Mouse (Mus musculus) limb, embryonic 15.5 days (tissue): ENCODE measurements around the gene Cyp2f2. TPM values are rescaled to one million over a fixed set of nuclear protein-coding genes. Genes with fewer than 3 reads are reported as not detected.
A peak's percentile ranks its signal among the peaks of the same experiment; 100 is the strongest.

Source experiments
- ATAC-seq: fragments of 200-750 bp; cut with Nextera tagmentation; 2 replicates; pipeline ENCODE4 v1.8.0; 2017; ENCODE audit warnings: low read depth, moderate TSS enrichment; ENCODE audit not compliant: insufficient number of reproducible peaks, low FRiP score, low TSS enrichment
- H3K27ac ChIP-seq: fragments of 300-500 bp; sonication (generic); 2 replicates; pipeline ENCODE4 v1.5.1; 2015; ENCODE audit warnings: moderate library complexity, mild to moderate bottlenecking, inconsistent platforms
- H3K27me3 ChIP-seq: fragments of 300-500 bp; sonication (generic); 2 replicates; pipeline ENCODE4 v1.6.1; 2015; ENCODE audit warnings: inconsistent platforms
- H3K36me3 ChIP-seq: fragments of 300-500 bp; sonication (generic); 2 replicates; pipeline ENCODE4 v1.6.1; 2015; ENCODE audit warnings: inconsistent platforms
- H3K4me1 ChIP-seq: fragments of 300-500 bp; sonication (generic); 2 replicates; pipeline ENCODE4 v1.6.1; 2015; ENCODE audit warnings: inconsistent platforms
- H3K4me2 ChIP-seq: fragments of 300-500 bp; sonication (generic); 2 replicates; pipeline ENCODE4 v1.6.1; 2015; ENCODE audit warnings: mild to moderate bottlenecking, inconsistent platforms
- H3K4me3 ChIP-seq: fragments of 300-500 bp; sonication (generic); 2 replicates; pipeline ENCODE4 v1.5.1; 2015; ENCODE audit warnings: mild to moderate bottlenecking, inconsistent platforms
- H3K9ac ChIP-seq: fragments of 300-500 bp; sonication (generic); 2 replicates; pipeline ENCODE4 v1.6.1; 2015; ENCODE audit warnings: inconsistent platforms
- H3K9me3 ChIP-seq: fragments of 300-500 bp; sonication (generic); 2 replicates; pipeline ENCODE4 v1.6.1; 2016; ENCODE audit warnings: inconsistent platforms
- WGBS: fragments of 180-500 bp; shearing (Covaris S2); methylation state at CpG from one replicate; pipeline ENCODE4 v1.1.7; 2015; 5-methylcytosine and 5-hydroxymethylcytosine counted together
- polyA plus RNA-seq: library from polyadenylated mRNA; unstranded; fragments of >200 nt; fragmentation: Nextera tagmentation; extraction: Ambion mirVana; gene quantifications from 2 replicates; pipeline ENCODE4 v1.2.1, GENCODE M21; 2015

The Cyp2f2 gene
- polyA plus RNA-seq, 1 experiment from 2014 or later, result 0.42 TPM

GRCm38 (mm10) chr7:27158171-27158570, 38.5 kb downstream of the Cyp2f2 start:
- Histone ChIP-seq H3K9me3 (no peaks in the 10 kb centered on the region), H3K36me3 (peaks cover 59% of the 10 kb centered on the region), H3K9ac (no peak overlapping the region), H3K4me3 (no peak overlapping the region), H3K27me3 (no peaks in the 10 kb centered on the region), H3K4me1 (peaks cover 47% of the 10 kb centered on the region), H3K4me2 (no peak overlapping the region), H3K27ac (no peak overlapping the region)
- ATAC-seq, result no peak
- WGBS, result 95% methylated on average over 9 of the region's 9 CpGs

GRCm38 (mm10) chr7:27159256-27159655, 39.5 kb downstream of the Cyp2f2 start:
- no peak for ATAC-seq
- Histone ChIP-seq H3K27me3 (no peaks in the 10 kb centered on the region), H3K4me2 (no peak overlapping the region), H3K36me3 (peaks cover 67% of the 10 kb centered on the region), H3K27ac (no peak overlapping the region), H3K9ac (no peak overlapping the region), H3K4me3 (no peak overlapping the region), H3K4me1 (peaks cover 51% of the 10 kb centered on the region), H3K9me3 (no peaks in the 10 kb centered on the region)
- 90% methylated on average over 6 of the region's 6 CpGs for WGBS

DNA sequence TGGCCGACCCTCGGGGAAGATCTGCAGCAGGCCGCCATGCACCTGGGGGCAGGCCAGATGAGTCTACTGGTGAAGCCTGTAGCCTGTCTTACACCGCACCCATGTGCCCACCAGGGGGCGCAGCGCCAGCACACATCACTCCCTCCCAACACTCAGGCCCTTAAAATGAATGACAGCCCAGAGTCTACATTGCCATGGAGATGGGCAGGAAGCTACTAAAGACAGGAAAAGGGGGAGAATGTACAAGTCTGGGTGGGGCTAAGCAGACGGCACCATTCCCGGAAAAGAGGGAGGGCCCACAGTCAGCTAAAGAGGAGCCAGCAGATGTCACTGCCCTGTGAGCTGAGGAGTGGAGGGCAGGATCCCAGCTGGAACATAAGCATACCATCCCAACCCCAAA, 40.2 kb downstream of the Cyp2f2 start:
- WGBS, result 7% methylated on average over 8 of the region's 8 CpGs
- H3K9me3 ChIP-seq, result no peaks in the 10 kb centered on the region
- H3K4me3 ChIP-seq, result no peak overlapping the region
- no peaks in the 10 kb centered on the region for H3K27me3 ChIP-seq
- no peak overlapping the region for H3K9ac ChIP-seq
- H3K4me2 ChIP-seq, result no peak overlapping the region
- peaks cover 74% of the 10 kb centered on the region for H3K36me3 ChIP-seq
- ATAC-seq, result peak; percentile 80
- H3K4me1 ChIP-seq, result peaks cover 57% of the 10 kb centered on the region
- H3K27ac ChIP-seq, result 0 out of 2 replicates have a peak overlapping the region, but pooled peaks have one; percentile 33

GRCm38 (mm10) chr7:27160921-27161320, 41.2 kb downstream of the Cyp2f2 start:
- Histone ChIP-seq H3K27ac (no peak overlapping the region), H3K9me3 (no peaks in the 10 kb centered on the region), H3K27me3 (no peaks in the 10 kb centered on the region), H3K4me2 (no peak overlapping the region), H3K9ac (no peak overlapping the region), H3K4me3 (no peak overlapping the region), H3K36me3 (peaks cover 74% of the 10 kb centered on the region), H3K4me1 (peaks cover 62% of the 10 kb centered on the region)
- ATAC-seq, result no peak
- 83% methylated on average over 3 of the region's 3 CpGs for WGBS

DNA sequence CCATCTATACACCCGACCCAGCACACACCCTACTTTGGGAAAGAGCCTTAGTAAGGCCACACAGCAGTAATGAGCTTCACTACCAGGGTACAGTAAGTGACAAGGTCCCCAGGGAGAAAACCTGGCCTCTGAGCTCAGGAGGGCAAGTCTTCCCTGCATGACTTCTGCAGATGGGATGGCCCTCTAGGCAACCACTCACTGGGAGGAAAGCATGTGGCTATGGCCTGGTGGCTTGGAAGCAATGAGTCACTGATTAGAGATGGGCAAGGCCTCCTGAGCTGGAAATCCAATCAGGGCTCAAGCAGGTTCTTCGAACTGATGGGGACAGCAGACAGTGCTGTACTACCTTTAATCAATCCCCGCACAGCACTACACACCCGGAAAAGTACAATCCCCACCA, 42.0 kb downstream of the Cyp2f2 start:
- Histone ChIP-seq H3K9ac (no peak overlapping the region), H3K27me3 (no peaks in the 10 kb centered on the region), H3K9me3 (no peaks in the 10 kb centered on the region), H3K4me1 (peaks cover 60% of the 10 kb centered on the region), H3K4me2 (no peak overlapping the region), H3K36me3 (peaks cover 69% of the 10 kb centered on the region), H3K4me3 (no peak overlapping the region), H3K27ac (peak overlapping the region; percentile 11; the same call in 1 of the 2 replicates)
- ATAC-seq, result no peak
- WGBS, result 86% methylated on average over 4 of the region's 4 CpGs

DNA sequence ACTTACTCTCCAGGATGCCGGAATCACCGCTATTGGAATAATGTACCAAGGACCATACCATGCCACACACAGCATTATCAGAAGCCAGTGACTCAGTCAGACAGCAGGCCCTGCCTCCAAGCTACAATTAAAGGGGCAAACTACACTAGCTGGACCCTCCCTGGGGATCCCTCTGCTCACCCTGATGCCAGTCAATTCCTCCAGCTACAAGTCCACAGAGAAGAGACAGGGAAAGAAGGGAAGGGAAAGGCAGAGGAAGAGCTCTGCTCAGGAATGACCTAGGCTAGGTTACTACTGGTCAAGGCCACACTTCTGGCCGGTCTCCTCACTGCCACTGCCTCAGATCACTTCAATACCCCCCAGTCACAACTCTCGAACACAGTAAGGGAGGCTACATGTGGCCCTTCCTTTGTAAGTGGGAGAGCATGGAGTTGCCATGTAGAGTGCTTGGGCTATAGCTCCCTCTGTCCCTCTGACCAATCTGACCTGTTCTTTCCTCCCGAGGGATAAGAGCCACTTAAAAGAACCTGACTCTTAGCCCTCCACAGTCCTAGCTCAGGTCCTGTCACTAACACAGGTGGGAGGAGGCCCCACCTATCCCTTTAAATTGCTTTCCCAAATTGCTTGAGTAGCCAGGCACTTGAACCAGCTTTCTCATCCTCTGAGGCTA, 43.2 kb downstream of the Cyp2f2 start:
- H3K27me3 ChIP-seq, result no peaks in the 10 kb centered on the region
- no peak for ATAC-seq
- 0 out of 2 replicates have a peak overlapping the region, but pooled peaks have one; percentile 12 for H3K4me2 ChIP-seq
- H3K36me3 ChIP-seq, result peaks cover 61% of the 10 kb centered on the region
- H3K9ac ChIP-seq, result 0 out of 2 replicates have a peak overlapping the region, but pooled peaks have one; percentile 26
- H3K27ac ChIP-seq, result no peak overlapping the region
- H3K9me3 ChIP-seq, result no peaks in the 10 kb centered on the region
- 80% methylated on average over 5 of the region's 5 CpGs for WGBS
- peaks cover 70% of the 10 kb centered on the region for H3K4me1 ChIP-seq
- no peak overlapping the region for H3K4me3 ChIP-seq

- ATAC-seq, result no peak
- no peaks in the 10 kb centered on the region for H3K27me3 ChIP-seq
- H3K27ac ChIP-seq, result no peak overlapping the region
- H3K9ac ChIP-seq, result 0 out of 2 replicates have a peak overlapping the region, but pooled peaks have one; percentile 26
- 0 out of 2 replicates have a peak overlapping the region, but pooled peaks have one; percentile 12 for H3K4me2 ChIP-seq
- H3K4me3 ChIP-seq, result no peak overlapping the region
- H3K9me3 ChIP-seq, result no peaks in the 10 kb centered on the region
- whole genome bisulfite sequencing, result 73% methylated on average over 5 of the region's 5 CpGs
- H3K4me1 ChIP-seq, result peaks cover 71% of the 10 kb centered on the region
- peaks cover 56% of the 10 kb centered on the region for H3K36me3 ChIP-seq
Measured at GRCm38 (mm10) chr7:27163450-27163805, 43.7 kb downstream of the Cyp2f2 start.

DNA sequence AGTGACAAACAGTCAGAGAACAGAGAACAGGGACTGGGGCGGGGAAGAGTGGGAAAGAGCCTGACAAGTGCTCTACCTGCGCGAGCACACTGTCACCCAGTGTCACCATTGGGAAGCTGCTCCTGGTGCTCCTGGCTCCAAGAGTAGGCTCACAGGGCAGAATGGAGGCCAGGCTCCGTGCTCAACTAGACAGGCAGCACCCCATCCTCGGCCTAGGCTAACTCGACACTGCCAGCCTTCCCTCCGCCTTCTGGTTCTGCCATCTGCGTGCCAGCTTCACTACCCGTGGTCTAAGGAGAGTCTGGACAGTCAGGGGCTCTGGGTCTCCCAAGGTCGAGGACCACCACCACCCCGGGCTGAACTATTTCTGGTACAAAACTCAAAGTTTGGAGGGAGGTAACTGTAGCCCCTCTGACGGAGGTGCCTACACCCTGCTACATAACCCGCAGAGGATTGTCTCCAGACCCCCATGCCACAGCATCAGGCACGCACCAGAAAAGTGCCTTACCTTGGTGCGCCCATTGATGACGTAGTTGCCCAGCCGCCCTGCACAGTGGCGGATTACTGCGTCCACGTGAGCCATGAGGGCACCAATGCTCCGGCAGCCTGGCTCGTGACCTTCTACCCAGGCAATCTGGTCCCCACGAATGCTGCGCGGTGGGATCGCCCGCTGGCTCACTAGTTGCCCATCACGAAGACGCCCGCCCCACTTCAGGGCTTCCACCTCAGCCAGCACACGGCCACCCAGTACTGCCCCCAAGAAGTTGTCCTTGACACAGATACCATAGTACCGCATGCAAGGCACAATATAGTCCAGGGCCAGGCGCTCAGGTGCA, 44.6 kb downstream of the Cyp2f2 start:
- Histone ChIP-seq H3K27ac (no peak overlapping the region), H3K9ac (peak overlapping the region; percentile 26; the same call in 1 of the 2 replicates), H3K27me3 (no peaks in the 10 kb centered on the region), H3K9me3 (no peaks in the 10 kb centered on the region), H3K4me2 (peak overlapping the region; percentile 83), H3K4me1 (peaks cover 70% of the 10 kb centered on the region), H3K36me3 (peaks cover 48% of the 10 kb centered on the region), H3K4me3 (peak overlapping the region; percentile 77)
- WGBS, result 81% methylated on average over 33 of the region's 33 CpGs
- ATAC-seq, result no peak

- Histone ChIP-seq H3K27ac (no peak overlapping the region), H3K4me2 (peak overlapping the region; percentile 83), H3K36me3 (peaks cover 44% of the 10 kb centered on the region), H3K4me3 (peak overlapping the region; percentile 77), H3K9ac (peak overlapping the region; percentile 74), H3K9me3 (no peaks in the 10 kb centered on the region), H3K27me3 (no peaks in the 10 kb centered on the region), H3K4me1 (peaks cover 62% of the 10 kb centered on the region)
- WGBS, result 65% methylated on average over 23 of the region's 23 CpGs
- no peak for ATAC-seq
Measured at GRCm38 (mm10) chr7:27165007-27165655, 45.4 kb downstream of the Cyp2f2 start.

- H3K4me3 ChIP-seq, result peak overlapping the region; percentile 77
- peaks cover 57% of the 10 kb centered on the region for H3K4me1 ChIP-seq
- no peak for ATAC-seq
- H3K9me3 ChIP-seq, result no peaks in the 10 kb centered on the region
- H3K9ac ChIP-seq, result peak overlapping the region; percentile 74
- peaks cover 44% of the 10 kb centered on the region for H3K36me3 ChIP-seq
- 2% methylated on average over 8 of the region's 8 CpGs for WGBS
- H3K27ac ChIP-seq, result peak overlapping the region; percentile 98
- no peaks in the 10 kb centered on the region for H3K27me3 ChIP-seq
- H3K4me2 ChIP-seq, result peak overlapping the region; percentile 83
Measured at GRCm38 (mm10) chr7:27165696-27166095, 46.0 kb downstream of the Cyp2f2 start.

DNA sequence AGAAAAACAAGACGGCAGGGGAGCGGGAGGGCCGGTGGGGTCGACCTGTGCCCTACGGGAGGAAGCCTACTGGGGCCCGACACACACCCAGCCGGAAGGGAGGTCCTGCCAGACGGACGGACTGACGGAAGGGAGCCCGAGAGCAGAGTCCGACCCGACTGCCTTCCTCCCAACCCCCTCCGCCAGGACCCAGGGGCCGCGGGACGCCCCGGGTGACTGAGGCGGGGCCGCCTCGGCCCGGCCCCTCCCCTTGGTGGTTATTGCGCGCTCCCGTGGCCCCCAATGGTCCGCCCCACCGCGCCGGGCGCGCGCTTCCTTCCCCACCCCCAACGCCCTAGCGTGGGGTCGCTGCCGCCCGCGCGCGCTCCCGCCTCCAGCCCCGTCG, 46.5 kb downstream of the Cyp2f2 start:
- H3K9me3 ChIP-seq, result no peaks in the 10 kb centered on the region
- peak overlapping the region; percentile 77 for H3K4me3 ChIP-seq
- peak overlapping the region; percentile 98 for H3K27ac ChIP-seq
- peaks cover 43% of the 10 kb centered on the region for H3K36me3 ChIP-seq
- H3K9ac ChIP-seq, result peak overlapping the region; percentile 74
- no peaks in the 10 kb centered on the region for H3K27me3 ChIP-seq
- peaks cover 54% of the 10 kb centered on the region for H3K4me1 ChIP-seq
- peak overlapping the region; percentile 83 for H3K4me2 ChIP-seq
- WGBS, result under 1% methylated on average over 36 of the region's 43 CpGs
- ATAC-seq, result peak; percentile 72
